Mouse (Mus musculus): ENCODE data around the gene Lpp.

Lpp gene

DNA sequence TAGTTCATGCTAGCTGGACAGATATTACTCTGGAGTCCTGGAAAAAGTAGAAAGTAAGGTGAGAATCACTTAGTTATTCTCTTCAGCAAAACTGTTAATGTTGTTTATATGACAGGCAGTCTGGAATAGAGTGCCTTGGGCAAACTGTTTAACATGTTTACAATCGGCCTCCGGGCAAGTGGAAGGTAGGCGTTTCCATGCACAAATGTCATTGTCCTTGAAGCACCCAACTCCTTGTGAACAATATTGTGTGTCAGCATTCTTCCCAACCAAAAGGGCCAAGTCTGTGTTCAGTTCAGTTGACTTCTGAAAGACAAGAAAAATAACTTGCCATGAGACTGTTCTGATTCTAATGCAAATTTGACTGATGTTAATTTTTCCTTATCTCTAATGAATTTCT lies 539.5 kb downstream of the Lpp start:
- DNase-seq (ENCODE audit: low spot score), result no peak

DNA sequence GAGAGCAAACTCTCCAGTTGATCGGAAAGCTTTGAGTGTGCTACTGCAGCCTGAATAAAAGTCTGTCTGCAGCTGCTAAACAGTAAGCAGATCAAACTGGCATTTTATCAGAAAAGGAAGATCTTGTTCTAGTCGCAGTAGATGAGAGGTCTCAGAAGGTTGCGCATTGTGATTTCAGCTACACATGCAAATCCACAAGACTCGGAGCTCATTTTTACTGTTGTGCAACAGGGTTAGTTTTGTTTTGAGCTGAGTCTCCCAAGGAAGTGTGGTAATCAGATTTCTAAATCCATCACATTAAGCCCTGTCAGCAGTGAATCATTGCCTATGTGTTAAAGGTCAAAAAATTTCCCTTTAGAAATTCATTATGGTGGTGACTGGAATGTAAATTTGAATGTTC lies 540.4 kb downstream of the Lpp start:
- DNase-seq (ENCODE audit: low spot score), result peak; percentile 12

DNA sequence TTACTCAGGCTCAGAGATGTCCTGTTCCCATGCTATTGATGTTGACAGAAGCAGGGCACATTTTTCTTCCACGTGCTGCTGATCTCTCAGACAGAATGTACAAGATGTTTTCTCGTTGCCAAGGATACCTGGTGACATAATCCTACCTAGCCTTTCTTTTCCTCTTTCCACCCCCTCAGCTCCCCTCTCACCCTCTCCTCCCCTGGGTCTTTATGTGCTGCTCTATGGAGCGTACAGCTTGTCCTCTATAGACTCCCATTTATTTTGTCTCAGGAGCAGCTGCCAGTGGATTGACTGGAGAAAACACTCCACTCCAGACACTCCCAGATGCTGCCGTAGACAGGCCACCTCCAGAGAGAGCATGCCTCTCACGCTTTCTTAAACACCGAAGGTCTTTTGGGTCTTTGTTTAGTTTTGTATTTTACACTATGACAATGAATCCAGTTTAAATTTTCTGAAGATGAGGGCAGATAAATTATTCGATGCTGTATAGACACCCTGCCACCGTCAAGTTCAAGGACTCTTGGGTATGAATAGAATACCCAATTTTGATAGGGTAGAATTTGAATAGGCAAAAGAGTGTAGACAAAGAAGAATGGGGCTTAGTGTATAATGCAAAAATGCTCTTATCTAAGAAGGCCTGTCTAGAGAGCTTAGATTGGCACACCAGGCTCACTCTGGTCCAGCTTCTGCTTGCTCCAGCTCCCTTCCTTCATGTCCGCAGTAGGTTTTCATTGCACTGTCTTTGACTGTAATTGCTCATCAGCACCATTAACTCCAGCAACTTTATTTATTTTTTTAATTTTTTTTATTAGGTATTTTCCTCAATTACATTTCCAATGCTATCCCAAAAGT lies 548.2 kb downstream of the Lpp start:
- no peak for DNase-seq (ENCODE audit: low spot score)

DNA sequence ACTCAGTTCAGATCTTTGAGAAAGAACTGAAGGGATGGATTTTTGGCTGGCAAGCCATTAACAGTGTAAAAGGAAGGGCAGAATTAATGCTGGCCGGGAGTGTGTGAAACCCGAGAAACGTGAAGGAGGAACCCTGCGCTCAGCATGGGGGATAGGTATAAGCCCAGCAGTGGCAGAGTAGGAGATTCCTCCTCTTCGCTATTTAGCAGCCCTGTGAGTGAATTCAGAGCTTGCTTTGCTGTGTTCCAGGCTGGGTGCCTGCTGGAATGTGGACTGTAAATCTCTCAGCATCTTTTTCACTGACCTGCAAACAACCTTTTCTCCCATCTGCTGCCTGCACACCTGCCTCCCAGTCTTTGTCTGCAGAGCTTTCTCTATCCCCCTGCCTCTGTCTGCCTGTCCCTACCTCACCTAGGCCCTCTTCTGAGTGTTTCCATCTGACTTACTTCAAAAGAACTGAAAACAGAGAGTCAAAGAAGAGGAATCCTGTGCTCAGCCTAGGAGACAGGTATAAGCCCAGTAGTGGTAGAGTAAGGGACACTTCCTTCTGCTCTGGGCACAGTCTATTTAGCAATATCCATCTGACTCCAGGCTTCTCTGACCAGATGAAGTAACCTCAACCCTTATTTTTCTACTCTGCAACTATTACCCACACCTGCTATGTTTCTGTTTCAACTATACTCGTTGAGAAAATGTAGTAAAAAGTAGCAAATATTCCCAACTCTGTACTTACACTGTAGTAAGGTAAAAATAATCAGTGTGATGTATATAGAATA lies 550.4 kb downstream of the Lpp start:
- no peak for DNase-seq (ENCODE audit: low spot score)

- no peak for DNase-seq (ENCODE audit: low spot score)
Observed at GRCm38 (mm10) chr16:24946356-24946755, 553.0 kb downstream of the Lpp start.

GRCm38 (mm10) chr16:24947485-24947884 lies 554.2 kb downstream of the Lpp start:
- DNase-seq (ENCODE audit: low spot score), result no peak

GRCm38 (mm10) chr16:24948091-24948690 lies 554.9 kb downstream of the Lpp start:
- DNase-seq (ENCODE audit: low spot score), result no peak

DNA sequence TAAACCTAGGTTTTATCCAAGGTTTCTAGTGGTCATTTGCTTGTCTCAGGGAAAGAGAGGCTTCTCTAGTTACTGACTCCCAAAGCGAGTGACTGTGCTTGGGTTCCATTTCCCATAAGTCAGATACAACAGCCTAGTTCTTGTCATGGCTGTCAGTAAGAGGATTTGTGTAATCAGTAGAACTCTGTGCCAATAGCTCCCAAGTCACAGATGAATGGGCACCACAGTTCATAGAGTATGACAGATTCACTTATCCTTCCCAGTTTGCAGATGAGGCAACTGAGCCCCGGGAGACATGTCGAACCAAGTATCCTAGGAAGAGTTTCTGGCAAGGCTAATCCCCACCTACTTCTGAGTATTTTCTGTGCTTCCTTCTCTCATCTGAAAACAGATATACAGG lies 556.0 kb downstream of the Lpp start:
- no peak for DNase-seq (ENCODE audit: low spot score)

DNA sequence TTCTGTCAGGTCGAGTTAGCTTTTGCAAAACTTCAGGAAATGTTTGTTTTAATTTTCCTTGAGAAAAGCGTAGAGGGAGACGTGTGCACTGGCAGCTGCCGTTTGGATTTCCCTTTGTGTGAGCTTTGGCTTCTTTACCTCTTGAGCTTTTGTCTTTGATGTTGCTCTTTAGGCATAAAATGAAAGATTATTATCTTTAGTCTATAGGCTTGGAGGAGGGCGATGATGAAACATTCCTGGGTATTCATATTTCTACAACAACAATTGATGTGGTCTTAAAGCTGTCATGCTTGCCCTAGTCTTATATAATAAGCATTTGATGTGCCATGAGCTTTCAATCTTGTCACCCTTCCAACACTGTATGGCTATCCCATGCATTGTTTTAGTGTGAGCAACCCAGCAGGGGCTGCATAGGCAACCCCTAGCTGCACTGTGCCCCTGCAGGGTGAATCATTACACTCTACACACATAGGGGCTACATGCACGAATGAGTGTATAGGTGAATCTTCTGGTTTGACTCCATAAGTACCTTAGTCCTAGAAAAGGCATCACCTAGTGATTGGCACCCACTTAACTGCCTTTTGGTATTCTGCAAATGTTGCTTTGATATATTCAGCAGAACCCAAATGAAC lies 556.9 kb downstream of the Lpp start:
- no peak for DNase-seq (ENCODE audit: low spot score)

- DNase-seq (ENCODE audit: low spot score), result no peak
Observed at GRCm38 (mm10) chr16:24951909-24952308, 558.6 kb downstream of the Lpp start.

GRCm38 (mm10) chr16:24955054-24955453 lies 561.7 kb downstream of the Lpp start:
- DNase-seq (ENCODE audit: low spot score), result no peak

DNA sequence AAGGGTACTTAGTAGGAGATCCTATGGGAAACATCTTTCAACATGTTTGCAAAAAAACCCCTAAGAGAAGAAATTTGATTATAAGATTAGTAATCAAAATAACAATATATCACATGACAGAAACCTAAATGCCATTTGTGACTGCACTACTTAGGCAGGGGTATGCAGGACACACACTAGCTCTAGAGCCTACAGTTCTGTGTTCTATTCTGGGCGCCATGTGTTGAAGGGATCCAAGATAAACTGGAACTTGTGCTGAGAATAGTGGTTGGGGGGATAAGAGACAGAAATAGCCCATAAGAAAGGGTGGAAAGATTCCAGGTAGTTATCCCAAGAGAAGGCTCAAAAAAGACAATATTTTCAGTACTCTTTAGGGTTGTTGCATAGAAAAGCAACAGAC lies 565.4 kb downstream of the Lpp start:
- no peak for DNase-seq (ENCODE audit: low spot score)

- DNase-seq (ENCODE audit: low spot score), result no peak
Observed at GRCm38 (mm10) chr16:24960901-24961806, 567.8 kb downstream of the Lpp start.

DNA sequence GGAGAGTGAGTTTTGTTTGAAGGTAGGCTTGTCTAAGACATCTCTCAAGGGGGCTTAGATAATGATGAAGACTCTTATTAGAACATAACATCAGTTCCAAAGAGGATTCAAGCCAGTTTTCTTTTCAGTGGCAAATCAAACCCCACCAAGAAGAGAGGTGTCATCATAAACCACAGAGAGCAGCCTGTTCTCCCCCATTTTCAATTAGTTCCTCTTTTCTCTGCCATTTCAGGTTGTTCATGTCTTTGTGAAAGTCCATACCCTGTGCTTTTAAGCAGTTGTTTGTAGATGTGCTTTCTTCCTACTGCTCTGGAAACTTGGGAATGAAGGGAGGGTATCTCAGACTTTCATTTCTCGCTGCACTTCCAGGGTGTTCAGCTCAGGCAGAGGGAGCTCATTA lies 571.0 kb downstream of the Lpp start:
- no peak for DNase-seq (ENCODE audit: low spot score)

GRCm38 (mm10) chr16:24965091-24965490 lies 571.8 kb downstream of the Lpp start:
- DNase-seq (ENCODE audit: low spot score), result no peak

- no peak for DNase-seq (ENCODE audit: low spot score)
Observed at GRCm38 (mm10) chr16:24966460-24966859, 573.2 kb downstream of the Lpp start.

DNA sequence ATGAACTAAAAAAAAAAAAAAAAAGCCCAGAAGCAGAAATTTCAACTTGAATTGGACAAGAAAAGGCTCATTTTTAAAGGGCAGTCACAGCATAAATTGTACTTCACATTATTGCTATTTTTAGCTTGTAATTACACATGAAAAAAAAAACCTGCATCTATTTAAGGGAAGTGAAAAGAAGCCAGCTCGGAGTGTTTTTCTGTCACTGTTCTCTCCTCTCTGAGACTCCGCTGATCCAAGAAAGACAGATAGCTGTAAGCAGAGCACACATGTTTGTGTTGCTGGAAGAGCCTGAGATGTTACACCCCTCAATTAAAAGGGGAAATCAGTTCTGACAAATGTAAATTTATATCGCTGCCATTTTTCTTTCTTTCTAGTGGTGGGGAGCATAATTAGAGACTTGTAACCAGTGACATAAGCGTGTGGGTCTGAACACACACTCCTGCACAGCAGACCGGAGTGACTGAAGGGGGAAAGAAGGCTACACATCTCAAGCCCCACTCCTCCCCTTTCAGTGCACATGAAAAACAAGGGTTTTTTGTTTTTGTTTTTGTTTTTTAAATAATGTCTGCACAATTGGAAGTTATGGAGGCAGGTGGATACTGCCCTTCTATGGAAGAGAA lies 579.8 kb downstream of the Lpp start:
- DNase-seq (ENCODE audit: low spot score), result no peak

- DNase-seq (ENCODE audit: low spot score), result no peak
Observed at GRCm38 (mm10) chr16:24977771-24978170, 584.5 kb downstream of the Lpp start.

GRCm38 (mm10) chr16:24978226-24978625 lies 584.9 kb downstream of the Lpp start:
- no peak for DNase-seq (ENCODE audit: low spot score)

GRCm38 (mm10) chr16:24979391-24979790 lies 586.1 kb downstream of the Lpp start:
- no peak for DNase-seq (ENCODE audit: low spot score)

- DNase-seq (ENCODE audit: low spot score), result no peak
Observed at GRCm38 (mm10) chr16:24982828-24983227, 589.5 kb downstream of the Lpp start.
